Mouse (Mus musculus) right cerebral cortex, postnatal 36 days (tissue): ENCODE results near the gene Calm3.
A peak's percentile ranks its signal among the peaks of the same experiment; 100 is the strongest.
"Not testable (repeated sequence)": the region's sequence is repeated elsewhere in the genome, so short reads cannot be mapped to it uniquely, and the experiment has no call there.

Experiments used
- DNase-seq, 2 experiments: peaks; one replicate each; pipeline ENCODE4 v3.0.0; 2022; ENCODE audit warnings: low spot score in 2 of 2, mixed read lengths in 1 of 2

Gene Calm3

GRCm38 (mm10) chr7:16924037-16924834, at the start of gene Calm3:
Calm3 (minus strand) TSS chr7:16924114.
- DNase-seq, result peak; percentile 97 to 99

- DNase-seq, result no peak
These were observed 47.2 kb upstream of the Calm3 start for GRCm38 (mm10) chr7:16971160-16971559.

GRCm38 (mm10) chr7:16968414-16968813, 44.5 kb upstream of the Calm3 start:
- no peak for DNase-seq

- DNase-seq, result no peak
These were observed 37.8 kb upstream of the Calm3 start for GRCm38 (mm10) chr7:16961678-16962077.

GRCm38 (mm10) chr7:16959539-16960187, 35.7 kb upstream of the Calm3 start, which contains the start of gene Pnmal1:
Pnmal1 (plus strand) TSS chr7:16959679.
- DNase-seq, result peak; percentile 96 to 97

- DNase-seq, result peak; percentile 59 to 76
These were observed 32.7 kb upstream of the Calm3 start for GRCm38 (mm10) chr7:16956410-16957265.

- DNase-seq, result no peak
These were observed 31.8 kb upstream of the Calm3 start for GRCm38 (mm10) chr7:16955712-16956111.

- DNase-seq, result not testable (repeated sequence)
These were observed 29.9 kb upstream of the Calm3 start for GRCm38 (mm10) chr7:16953776-16954175.

- DNase-seq, result peak; percentile 70
These were observed 27.1 kb upstream of the Calm3 start for GRCm38 (mm10) chr7:16950861-16951635.

GRCm38 (mm10) chr7:16949908-16950841, 26.3 kb upstream of the Calm3 start:
- DNase-seq, result peak; percentile 77 to 80

GRCm38 (mm10) chr7:16948923-16949458, 25.1 kb upstream of the Calm3 start:
- no peak for DNase-seq

GRCm38 (mm10) chr7:16947959-16948361, 24.0 kb upstream of the Calm3 start:
- no peak for DNase-seq

- no peak for DNase-seq
These were observed 23.5 kb upstream of the Calm3 start for GRCm38 (mm10) chr7:16947349-16947895.

- no peak for DNase-seq
These were observed 22.8 kb upstream of the Calm3 start for GRCm38 (mm10) chr7:16946441-16947348.

- no peak for DNase-seq
These were observed 21.5 kb upstream of the Calm3 start for GRCm38 (mm10) chr7:16945419-16945818.

GRCm38 (mm10) chr7:16944808-16945315, 20.9 kb upstream of the Calm3 start:
- no peak for DNase-seq

GRCm38 (mm10) chr7:16944061-16944807, 20.3 kb upstream of the Calm3 start, which contains the start of gene Pnmal2:
Pnmal2 (plus strand) TSS chr7:16944682.
- peak; percentile 86 for DNase-seq
